28 mouse cellular contexts compared by ENCODE assay signal in genomic region chr16:45881177-45881832, GRCm38 (mm10).
DNase-seq lines count a peak whose midpoint lies in the region; ATAC-seq and TF ChIP-seq lines count a peak whose summit lies in the region.
"Had no signal": no experiment of that assay in that cellular context is flagged by ENCODE, and none has a peak within 500 bp of the region (broad histone marks: within the 10 kb centered on the region; RNA-seq: fewer than 3 reads in every experiment).

No protein-coding gene starts in this region.

- H3K4me2 ChIP-seq in heart, embryonic 14.5 days (ENCODE audit: low read length) = peak overlapping the region; percentile 1; the same call in 1 of the 2 replicates
- H3K4me2 ChIP-seq in limb, embryonic 12.5 days = no peak overlapping the region
- no peak overlapping the region for H3K4me2 ChIP-seq in limb, embryonic 14.5 days (replicated peaks; ENCODE audit: low read depth, low read length, severe bottlenecking)
- H3K4me2 ChIP-seq: hindbrain, embryonic 13.5 days; liver, embryonic 11.5 days had no signal

- no peaks in the 10 kb centered on the region for H3K36me3 ChIP-seq in heart, embryonic 14.5 days (ENCODE audit: control insufficient read depth, insufficient read depth, low read length)
- no peaks in the 10 kb centered on the region for H3K36me3 ChIP-seq in limb, embryonic 12.5 days
- no peaks in the 10 kb centered on the region for H3K36me3 ChIP-seq in limb, embryonic 10.5 days
- no peaks in the 10 kb centered on the region for H3K36me3 ChIP-seq in limb, embryonic 14.5 days (ENCODE audit: control insufficient read depth, insufficient read depth, low read length)
- H3K36me3 ChIP-seq: embryonic facial prominence, embryonic 10.5 days; forebrain, embryonic 10.5 days; G1E; hindbrain, embryonic 13.5 days; midbrain, embryonic 10.5 days had no signal

- no peak for DNase-seq in heart, adult 8-10 months (ENCODE audit: low spot score)
- DNase-seq in limb, embryonic 10.5 days (ENCODE audit: low spot score) = no peak
- peak; percentile 18 for DNase-seq in heart, postnatal 4 days
- no peak for DNase-seq in limb, embryonic 14.5 days (ENCODE audit: low spot score)
- DNase-seq in urinary bladder, adult 2 months (ENCODE audit: low spot score) = no peak
- DNase-seq in gastrocnemius, adult 2 months = no peak
- DNase-seq: adrenal gland, postnatal 36 days; B cell, adult 2 months; cerebellum, adult 11 months; cerebellum, postnatal 10 days; gastrocnemius, postnatal 14 days; layer of hippocampus, adult 9-11 months; lung, adult 18-20 months; lung, postnatal 10 days; thymus, adult 2 months had no signal

- no peak for TF ChIP-seq POLR2A in limb, embryonic 14.5 days (IDR thresholded peaks at IDR 0.05; ENCODE audit: borderline replicate concordance, extremely low read depth, insufficient read depth, insufficient read length)

- H3K9ac ChIP-seq in heart, embryonic 14.5 days (ENCODE audit: low read length) = no peak overlapping the region
- H3K9ac ChIP-seq in limb, embryonic 12.5 days (replicated peaks) = no peak overlapping the region
- H3K9ac ChIP-seq in limb, embryonic 14.5 days (ENCODE audit: low read depth, low read length, severe bottlenecking) = no peak overlapping the region
- H3K9ac ChIP-seq: hindbrain, embryonic 13.5 days had no signal

- H3K9me3 ChIP-seq in heart, embryonic 14.5 days (ENCODE audit: control insufficient read depth, low read length) = no peaks in the 10 kb centered on the region
- no peaks in the 10 kb centered on the region for H3K9me3 ChIP-seq in limb, embryonic 12.5 days
- no peaks in the 10 kb centered on the region for H3K9me3 ChIP-seq in limb, embryonic 10.5 days (replicated peaks)
- no peaks in the 10 kb centered on the region for H3K9me3 ChIP-seq in limb, embryonic 14.5 days (ENCODE audit: control insufficient read depth, low read length)
- H3K9me3 ChIP-seq: embryonic facial prominence, embryonic 10.5 days; forebrain, embryonic 10.5 days; G1E; hindbrain, embryonic 13.5 days; midbrain, embryonic 10.5 days had no signal

- H3K4me1 ChIP-seq in heart, embryonic 14.5 days (ENCODE audit: control insufficient read depth in 2 of 2, insufficient read depth in 2 of 2, low read length in 2 of 2) = peaks cover 5 to 41% of the 10 kb centered on the region in 2 experiments
- H3K4me1 ChIP-seq in limb, embryonic 12.5 days (replicated peaks) = peaks cover 25% of the 10 kb centered on the region
- peaks cover under 1% of the 10 kb centered on the region for H3K4me1 ChIP-seq in limb, embryonic 10.5 days
- H3K4me1 ChIP-seq in limb, embryonic 14.5 days (ENCODE audit: control insufficient read depth, insufficient read depth, low read length) = peaks cover 29% of the 10 kb centered on the region
- H3K4me1 ChIP-seq: embryonic facial prominence, embryonic 10.5 days; forebrain, embryonic 10.5 days; hindbrain, embryonic 13.5 days; midbrain, embryonic 10.5 days had no signal

- peak; percentile 82; the same call in 1 of the 2 replicates for ATAC-seq in heart, embryonic 14.5 days (ENCODE audit: insufficient number of reproducible peaks, insufficient read depth, low FRiP score, low read depth)
- no peak for ATAC-seq in limb, embryonic 12.5 days (ENCODE audit: insufficient number of reproducible peaks, insufficient read depth, low FRiP score, low TSS enrichment, low read depth)
- ATAC-seq in limb, embryonic 14.5 days (ENCODE audit: low FRiP score, low read depth) = no peak
- ATAC-seq: forebrain, embryonic 16.5 days; inflammation-experienced regulatory T-cells, adult 6 months; Patski had no signal

- WGBS in heart, embryonic 14.5 days = 17% methylated on average over 7 of the region's 7 CpGs
- 77% methylated on average over 7 of the region's 7 CpGs for WGBS in limb, embryonic 12.5 days
- WGBS in limb, embryonic 10.5 days = 88% methylated on average over 7 of the region's 7 CpGs
- WGBS in limb, embryonic 14.5 days = 66% methylated on average over 7 of the region's 7 CpGs

- H3K27ac ChIP-seq in heart, embryonic 14.5 days (replicated peaks in 1 of 2; ENCODE audit: control insufficient read depth in 1 of 2, insufficient read depth in 1 of 2, low read depth in 2 of 2, low read length in 2 of 2) = peak overlapping the region; percentile 80 to 97
- H3K27ac ChIP-seq in limb, embryonic 12.5 days = peak overlapping the region; percentile 66
- H3K27ac ChIP-seq in limb, embryonic 10.5 days = no peak overlapping the region
- H3K27ac ChIP-seq in limb, embryonic 14.5 days (replicated peaks; ENCODE audit: low read depth, low read length) = peak overlapping the region; percentile 69
- H3K27ac ChIP-seq in gastrocnemius, adult 2 months = no peak overlapping the region
- H3K27ac ChIP-seq: embryonic facial prominence, embryonic 10.5 days; forebrain, embryonic 10.5 days; hindbrain, embryonic 13.5 days; midbrain, embryonic 10.5 days; stomach, postnatal 0 days had no signal

- no peak overlapping the region for H3K4me3 ChIP-seq in heart, embryonic 14.5 days (ENCODE audit: control insufficient read depth in 1 of 2, insufficient read depth in 1 of 2, low read depth in 1 of 2, low read length in 2 of 2)
- H3K4me3 ChIP-seq in limb, embryonic 12.5 days (replicated peaks) = no peak overlapping the region
- no peak overlapping the region for H3K4me3 ChIP-seq in limb, embryonic 10.5 days
- no peak overlapping the region for H3K4me3 ChIP-seq in limb, embryonic 14.5 days (replicated peaks; ENCODE audit: low read length)
- H3K4me3 ChIP-seq in gastrocnemius, adult 2 months = no peak overlapping the region
- H3K4me3 ChIP-seq: embryonic facial prominence, embryonic 10.5 days; forebrain, embryonic 10.5 days; hindbrain, embryonic 13.5 days; midbrain, embryonic 10.5 days had no signal

- intact Hi-C loops in gastrocnemius, adult 2 months (cut with DNase I) = no loop called here

- H3K27me3 ChIP-seq in heart, embryonic 14.5 days (ENCODE audit: control insufficient read depth, insufficient read depth, low read length) = no peaks in the 10 kb centered on the region
- no peaks in the 10 kb centered on the region for H3K27me3 ChIP-seq in limb, embryonic 12.5 days
- no peaks in the 10 kb centered on the region for H3K27me3 ChIP-seq in limb, embryonic 10.5 days (ENCODE audit: low read depth, poor library complexity, severe bottlenecking)
- H3K27me3 ChIP-seq in limb, embryonic 14.5 days (ENCODE audit: control insufficient read depth, insufficient read depth, low read length) = no peaks in the 10 kb centered on the region
- H3K27me3 ChIP-seq: CH12.LX; hindbrain, embryonic 13.5 days; Patski had no signal

- no peak for TF ChIP-seq CTCF in gastrocnemius, adult 2 months (IDR thresholded peaks at IDR 0.05)

Comparison
In these comparisons a context has a peak if more than half of its experiments do, and no peak if none do; other contexts are left out.
1. H3K27ac ChIP-seq: peak in heart, embryonic 14.5 days (2 of 2), limb, embryonic 12.5 days (single experiment) and limb, embryonic 14.5 days (single experiment); none in limb, embryonic 10.5 days (single experiment) and gastrocnemius, adult 2 months (single experiment).